Mouse (Mus musculus) liver, adult 2 months (tissue): Measurements from ENCODE around the gene Jmjd7. TPM values are rescaled to one million over a fixed set of nuclear protein-coding genes. Genes with fewer than 3 reads are reported as not detected.
A peak's percentile ranks its signal among the peaks of the same experiment; 100 is the strongest.

ENCODE experiments used
- DNase-seq: peaks from one replicate; pipeline ENCODE4 v3.0.0-alpha.2; 2011; ENCODE audit warnings: low read depth, low spot score; ENCODE audit errors: extremely low read depth
- H3K27ac ChIP-seq: fragments of 200-500 bp; replicated peaks from 2 replicates; pipeline ENCODE4 v1.5.1; 2012; ENCODE audit warnings: low read depth, mild to moderate bottlenecking, control low read depth, inconsistent platforms, low read length; ENCODE audit not compliant: insufficient read depth
- H3K27me3 ChIP-seq: fragments of 200-500 bp; 2 replicates; pipeline ENCODE4 v1.6.1; 2012; ENCODE audit warnings: mild to moderate bottlenecking, moderate library complexity, low read length, inconsistent platforms; ENCODE audit not compliant: control insufficient read depth, insufficient read depth
- H3K36me3 ChIP-seq: fragments of 200-500 bp; 2 replicates; pipeline ENCODE4 v1.6.1; 2012; ENCODE audit warnings: low read length, inconsistent platforms; ENCODE audit not compliant: control insufficient read depth, insufficient read depth
- H3K4me1 ChIP-seq: fragments of 200-500 bp; 2 replicates; pipeline ENCODE4 v1.6.1; 2011; ENCODE audit warnings: low read length; ENCODE audit not compliant: control insufficient read depth, insufficient read depth
- H3K4me3 ChIP-seq: fragments of 200-500 bp; 2 replicates; pipeline ENCODE4 v1.5.1; 2011; ENCODE audit warnings: low read depth, mild to moderate bottlenecking, control low read depth, low read length, moderate library complexity; ENCODE audit not compliant: insufficient read depth
- H3K79me2 ChIP-seq: fragments of 200-500 bp; 2 replicates; pipeline ENCODE4 v1.6.1; 2012; ENCODE audit warnings: inconsistent platforms, mild to moderate bottlenecking, low read length, moderate library complexity; ENCODE audit not compliant: control insufficient read depth, insufficient read depth
- H3K9ac ChIP-seq: fragments of 200-500 bp; 2 replicates; pipeline ENCODE4 v1.6.1; 2012; ENCODE audit warnings: low read depth, mild to moderate bottlenecking, control low read depth, inconsistent platforms, low read length
- CTCF ChIP-seq: fragments of 200-500 bp; IDR thresholded peaks from 2 replicates; pipeline ENCODE4 v1.5.1; 2011; ENCODE audit warnings: low read depth, low read length, control low read depth
- POLR2A ChIP-seq: fragments of 200-500 bp; IDR thresholded peaks from 2 replicates; pipeline ENCODE4 v1.6.1; 2011; ENCODE audit warnings: low read length, control low read depth; ENCODE audit not compliant: insufficient read depth; ENCODE audit errors: extremely low read depth
- WGBS: fragments of 180-500 bp; shearing (Covaris S2); methylation state at CpG from one replicate; pipeline ENCODE4 v1.1.7; 2018; 5-methylcytosine and 5-hydroxymethylcytosine counted together
- polyA plus RNA-seq: library from polyadenylated mRNA; depleted of rRNA; stranded (reverse); fragments of >200 nt; gene quantifications from 2 replicates; pipeline ENCODE4 v1.2.3, GENCODE M21; 2012; rRNA removed
- total RNA-seq: library from RNA; depleted of rRNA; stranded (reverse); fragments of >200 nt; gene quantifications from 2 replicates; pipeline ENCODE4 v1.2.3, GENCODE M21; 2014; rRNA removed

Gene Jmjd7
- total and polyA plus RNA-seq, 2 experiments = 1.7 to 4.6 TPM

GRCm38 (mm10) chr2:120076076-120076705 is 48.9 kb downstream of the Jmjd7 start:
- Histone ChIP-seq H3K79me2 (no peaks in the 10 kb centered on the region), H3K4me3 (peak overlapping the region; percentile 4; the same call in 1 of the 2 replicates), H3K4me1 (no peaks in the 10 kb centered on the region), H3K36me3 (no peaks in the 10 kb centered on the region), H3K9ac (no peak overlapping the region), H3K27me3 (0 out of 2 replicates have a peak, but pooled peaks cover 5% of the 10 kb centered on the region), H3K27ac (no peak overlapping the region)
- peak; percentile 36 for DNase-seq
- WGBS = 6% methylated on average over 36 of the region's 36 CpGs
- TF ChIP-seq CTCF (peak; percentile 76), POLR2A (no peak)

Other genes starting within 250 kb of the Jmjd7 start
- 2.4 and 3.3 TPM in 2 replicates for gene Rpap1, start 239.9 kb upstream of the Jmjd7 start, total RNA-seq
- 6.2 and 10.5 TPM in 2 replicates for gene Rpap1, start 239.9 kb upstream of the Jmjd7 start, polyA plus RNA-seq
- gene Tyro3, start 229.8 kb upstream of the Jmjd7 start, total RNA-seq = 0.18 and 0.34 TPM in 2 replicates
- gene Tyro3, start 229.8 kb upstream of the Jmjd7 start, polyA plus RNA-seq = 0.14 and 0.39 TPM in 2 replicates
- gene Mga, start 130.3 kb upstream of the Jmjd7 start, total RNA-seq = 22.0 and 30.4 TPM in 2 replicates
- 5.5 and 7.0 TPM in 2 replicates for gene Mga, start 130.3 kb upstream of the Jmjd7 start, polyA plus RNA-seq
- gene Mapkbp1, start 54.8 kb upstream of the Jmjd7 start, total RNA-seq = 2.9 and 3.3 TPM in 2 replicates
- 2.2 and 4.6 TPM in 2 replicates for gene Mapkbp1, start 54.8 kb upstream of the Jmjd7 start, polyA plus RNA-seq
- gene Gm28042, start within 50 bp of the Jmjd7 start, total RNA-seq = 0.13 and 1.5 TPM in 2 replicates
- 0.91 and 1.8 TPM in 2 replicates for gene Gm28042, start within 50 bp of the Jmjd7 start, polyA plus RNA-seq
- gene Pla2g4b, start 5.9 kb downstream of the Jmjd7 start, total RNA-seq = 0.37 and 1.7 TPM in 2 replicates
- gene Pla2g4b, start 5.9 kb downstream of the Jmjd7 start, polyA plus RNA-seq = 2.0 and 2.4 TPM in 2 replicates
- 5.4 and 7.4 TPM in 2 replicates for gene Ehd4, start 127.1 kb downstream of the Jmjd7 start, total RNA-seq
- gene Ehd4, start 127.1 kb downstream of the Jmjd7 start, polyA plus RNA-seq = 2.7 and 2.9 TPM in 2 replicates
- not detected in 2 replicates for gene Pla2g4e, start 217.9 kb downstream of the Jmjd7 start, total RNA-seq
- not detected in 2 replicates for gene Pla2g4e, start 217.9 kb downstream of the Jmjd7 start, polyA plus RNA-seq